Mouse (Mus musculus) MEL (cell line): ENCODE measurements at regions not wholly inside any gene's neighbourhood (a gene's known extent, or its start where the extent isn't known, plus 50 kb on each side); places are given as distances from the start of the nearest gene placed in this dataset.

Experiments used
- CTCF ChIP-seq, 3 experiments: IDR thresholded peaks in 2 of 3; conservative IDR thresholded peaks in 1 of 3; 2 replicates each; pipeline ENCODE4 v1.5.1; 2011 to 2012; ENCODE audit warnings: low read length in 3 of 3, low read depth in 2 of 3, mild to moderate bottlenecking in 2 of 3, improper control_type of control experiment in 1 of 3, inconsistent platforms in 1 of 3, mixed read lengths in 1 of 3, moderate library complexity in 1 of 3; ENCODE audit not compliant: control insufficient read depth in 1 of 3, insufficient read depth in 1 of 3, poor library complexity in 1 of 3, severe bottlenecking in 1 of 3
- EP300 ChIP-seq, 2 experiments: IDR thresholded peaks; 2 replicates each; pipeline ENCODE4 v1.6.1; 2011; ENCODE audit warnings: improper control_type of control experiment in 2 of 2, low read length in 2 of 2, low read depth in 1 of 2, mild to moderate bottlenecking in 1 of 2
- POLR2A ChIP-seq, 2 experiments: IDR thresholded peaks; 2 replicates each; pipeline ENCODE4 v1.6.1; 2011 to 2012; ENCODE audit warnings: low read length in 2 of 2, mild to moderate bottlenecking in 2 of 2, control low read depth in 1 of 2, improper control_type of control experiment in 1 of 2, low read depth in 1 of 2, moderate library complexity in 1 of 2; ENCODE audit not compliant: control insufficient read depth in 1 of 2, insufficient read depth in 1 of 2, poor library complexity in 1 of 2
- SMC3 ChIP-seq: IDR thresholded peaks from 2 replicates; pipeline ENCODE4 v1.6.1; 2011; ENCODE audit warnings: low read depth, low read length, improper control_type of control experiment
- TAL1 ChIP-seq: IDR thresholded peaks from 2 replicates; pipeline ENCODE4 v1.6.1; 2012; ENCODE audit warnings: mild to moderate bottlenecking, inconsistent platforms, low read length, moderate library complexity, mixed read lengths

- TF ChIP-seq CTCF (IDR thresholded peaks at IDR 0.05 in 2 of 3, conservative IDR thresholded peaks at IDR 0.05 in 1 of 3; ENCODE audit: control insufficient read depth in 1 of 3, insufficient read depth in 1 of 3, low read depth in 2 of 3, low read length in 3 of 3, poor library complexity in 1 of 3, severe bottlenecking in 1 of 3) (no peak), SMC3 (no peak), POLR2A (IDR thresholded peaks at IDR 0.05; ENCODE audit: control insufficient read depth in 1 of 2, insufficient read depth in 1 of 2, low read depth in 1 of 2, low read length in 2 of 2, poor library complexity in 1 of 2) (no peak), EP300 (IDR thresholded peaks at IDR 0.05; ENCODE audit: low read depth in 1 of 2, low read length in 2 of 2) (no peak), TAL1 (no peak)
Measured at GRCm38 (mm10) chr9:86211267-86211666, 253.5 kb downstream of the Ube2cbp start.
